Mouse (Mus musculus): ENCODE results near the gene Tmem184b.

Tmem184b gene

GRCm38 (mm10) chr15:79399231-79400052 is 3.9 kb downstream of the Tmem184b start:
- DNase-seq (ENCODE audit: low spot score): no peak

- no peak for DNase-seq (ENCODE audit: low spot score)
Observed at GRCm38 (mm10) chr15:79396736-79397135, 6.6 kb downstream of the Tmem184b start.

- no peak for DNase-seq (ENCODE audit: low spot score)
Observed at GRCm38 (mm10) chr15:79395281-79395680, 8.1 kb downstream of the Tmem184b start.

- DNase-seq (ENCODE audit: low spot score): no peak
Observed at GRCm38 (mm10) chr15:79394842-79395241, 8.5 kb downstream of the Tmem184b start.

GRCm38 (mm10) chr15:79393101-79393500 is 10.3 kb downstream of the Tmem184b start:
- DNase-seq (ENCODE audit: low spot score): no peak

GRCm38 (mm10) chr15:79392527-79392926 is 10.8 kb downstream of the Tmem184b start:
- DNase-seq (ENCODE audit: low spot score): no peak

- DNase-seq (ENCODE audit: low spot score): peak; percentile 69
Observed at GRCm38 (mm10) chr15:79391447-79392093, 11.8 kb downstream of the Tmem184b start.

- DNase-seq (ENCODE audit: low spot score): no peak
Observed at GRCm38 (mm10) chr15:79390434-79390833, 12.9 kb downstream of the Tmem184b start.

- no peak for DNase-seq (ENCODE audit: low spot score)
Observed at GRCm38 (mm10) chr15:79388171-79388570, 15.2 kb downstream of the Tmem184b start.

GRCm38 (mm10) chr15:79387611-79388010 is 15.8 kb downstream of the Tmem184b start:
- DNase-seq (ENCODE audit: low spot score): no peak

- DNase-seq (ENCODE audit: low spot score): no peak
Observed at GRCm38 (mm10) chr15:79387081-79387480, 16.3 kb downstream of the Tmem184b start.

GRCm38 (mm10) chr15:79381644-79382043 is 21.7 kb downstream of the Tmem184b start:
- DNase-seq (ENCODE audit: low spot score): no peak

- DNase-seq (ENCODE audit: low spot score): no peak
Observed at GRCm38 (mm10) chr15:79380468-79381444, 22.6 kb downstream of the Tmem184b start.

GRCm38 (mm10) chr15:79379658-79380057 is 23.7 kb downstream of the Tmem184b start:
- no peak for DNase-seq (ENCODE audit: low spot score)

GRCm38 (mm10) chr15:79378608-79379007 is 24.8 kb downstream of the Tmem184b start:
- no peak for DNase-seq (ENCODE audit: low spot score)

GRCm38 (mm10) chr15:79377681-79378080 is 25.7 kb downstream of the Tmem184b start:
- peak; percentile 36 for DNase-seq (ENCODE audit: low spot score)

- DNase-seq (ENCODE audit: low spot score): no peak
Observed at GRCm38 (mm10) chr15:79374760-79375159, 28.6 kb downstream of the Tmem184b start.

- DNase-seq (ENCODE audit: low spot score): no peak
Observed at GRCm38 (mm10) chr15:79370281-79370843, 33.0 kb downstream of the Tmem184b start.

- no peak for DNase-seq (ENCODE audit: low spot score)
Observed at GRCm38 (mm10) chr15:79369452-79370280, 33.7 kb downstream of the Tmem184b start.

- DNase-seq (ENCODE audit: low spot score): no peak
Observed at GRCm38 (mm10) chr15:79368861-79369440, 34.4 kb downstream of the Tmem184b start.
